Mouse (Mus musculus) forebrain, postnatal 0 days (tissue): ENCODE data around the gene Chrm4. TPM values are rescaled to one million over a fixed set of nuclear protein-coding genes. Genes with fewer than 3 reads are reported as not detected.
A peak's percentile ranks its signal among the peaks of the same experiment; 100 is the strongest.

Experiments
- ATAC-seq: fragments of 200-750 bp; cut with Nextera tagmentation; 2 replicates; pipeline ENCODE4 v1.8.0; 2017; ENCODE audit warnings: mild to moderate bottlenecking, moderate library complexity
- DNase-seq: peaks from one replicate; pipeline ENCODE4 v3.0.0-alpha.2; 2015
- H3K27ac ChIP-seq: fragments of 300-500 bp; sonication (generic); 2 replicates; pipeline ENCODE4 v1.5.1; 2014; ENCODE audit warnings: low read depth, mild to moderate bottlenecking, antibody characterized with exemption, low read length, moderate library complexity, mixed read lengths
- H3K27me3 ChIP-seq: fragments of 300-500 bp; sonication (generic); 2 replicates; pipeline ENCODE4 v1.6.1; 2014; ENCODE audit warnings: mild to moderate bottlenecking, low read length, mixed read lengths; ENCODE audit not compliant: insufficient read depth
- H3K36me3 ChIP-seq: fragments of 300-500 bp; sonication (generic); 2 replicates; pipeline ENCODE4 v1.6.1; 2014; ENCODE audit warnings: mild to moderate bottlenecking, moderate library complexity; ENCODE audit not compliant: insufficient read depth
- H3K4me1 ChIP-seq: fragments of 300-500 bp; sonication (generic); 2 replicates; pipeline ENCODE4 v1.6.1; 2014; ENCODE audit warnings: antibody characterized with exemption; ENCODE audit not compliant: insufficient read depth
- H3K4me2 ChIP-seq: fragments of 300-500 bp; sonication (generic); 2 replicates; pipeline ENCODE4 v1.6.1; 2014; ENCODE audit warnings: low read depth, mild to moderate bottlenecking, moderate library complexity
- H3K4me3 ChIP-seq: fragments of 300-500 bp; sonication (generic); 2 replicates; pipeline ENCODE4 v1.5.1; 2014; ENCODE audit warnings: low read depth, low read length, mixed read lengths
- H3K9ac ChIP-seq: fragments of 300-500 bp; sonication (generic); 2 replicates; pipeline ENCODE4 v1.6.1; 2014; ENCODE audit warnings: mild to moderate bottlenecking
- H3K9me3 ChIP-seq: fragments of 300-500 bp; sonication (generic); 2 replicates; pipeline ENCODE4 v1.6.1; 2016; ENCODE audit warnings: low read length
- CTCF ChIP-seq: sonication (generic); IDR thresholded peaks from 2 replicates; pipeline ENCODE4 v1.5.1; 2016; ENCODE audit warnings: antibody characterized with exemption, control low read depth, low read depth
- WGBS: fragments of 180-500 bp; shearing (Covaris S2); extraction: QIAGEN DNeasy Blood & Tissue Kit; methylation state at CpG from one replicate; pipeline ENCODE4 v1.1.7; 2014; 5-methylcytosine and 5-hydroxymethylcytosine counted together
- polyA plus RNA-seq: library from polyadenylated mRNA; unstranded; fragments of >200 nt; fragmentation: Nextera tagmentation; extraction: Ambion mirVana; gene quantifications from 2 replicates; pipeline ENCODE4 v1.2.1, GENCODE M21; 2015
- total RNA-seq: library from RNA; depleted of rRNA; stranded (reverse); fragments of >200 nt; gene quantifications from 2 replicates; pipeline ENCODE4 v1.2.3, GENCODE M21; 2014

Gene Chrm4
- total and polyA plus RNA-seq, 2 experiments from 2014 or later: 1.1 to 4.0 TPM

- Histone ChIP-seq H3K9ac (no peak overlapping the region), H3K4me1 (no peaks in the 10 kb centered on the region), H3K9me3 (no peaks in the 10 kb centered on the region), H3K4me3 (no peak overlapping the region), H3K27me3 (no peaks in the 10 kb centered on the region), H3K27ac (no peak overlapping the region), H3K4me2 (no peak overlapping the region), H3K36me3 (peaks cover 19% of the 10 kb centered on the region)
- no peak for TF ChIP-seq CTCF
- no peak for ATAC-seq
- 90% methylated on average over 3 of the region's 3 CpGs for WGBS
- DNase-seq: no peak
Measured at GRCm38 (mm10) chr2:91899141-91899540, 27.9 kb upstream of the Chrm4 start.

GRCm38 (mm10) chr2:91900431-91900830 lies 26.6 kb upstream of the Chrm4 start:
- WGBS: 94% methylated on average over 8 of the region's 8 CpGs
- Histone ChIP-seq H3K4me1 (no peaks in the 10 kb centered on the region), H3K27me3 (no peaks in the 10 kb centered on the region), H3K4me2 (no peak overlapping the region), H3K36me3 (peaks cover 19% of the 10 kb centered on the region), H3K27ac (no peak overlapping the region), H3K9me3 (no peaks in the 10 kb centered on the region), H3K9ac (no peak overlapping the region), H3K4me3 (no peak overlapping the region)
- TF ChIP-seq CTCF: no peak
- DNase-seq: no peak
- no peak for ATAC-seq

GRCm38 (mm10) chr2:91902336-91902735 lies 24.7 kb upstream of the Chrm4 start:
- Histone ChIP-seq H3K4me1 (no peaks in the 10 kb centered on the region), H3K27ac (no peak overlapping the region), H3K9ac (no peak overlapping the region), H3K4me3 (no peak overlapping the region), H3K36me3 (peaks cover 19% of the 10 kb centered on the region), H3K9me3 (no peaks in the 10 kb centered on the region), H3K27me3 (no peaks in the 10 kb centered on the region), H3K4me2 (no peak overlapping the region)
- WGBS: 69% methylated on average over 5 of the region's 5 CpGs
- no peak for TF ChIP-seq CTCF
- no peak for DNase-seq
- no peak for ATAC-seq

- Histone ChIP-seq H3K4me3 (no peak overlapping the region), H3K4me1 (no peaks in the 10 kb centered on the region), H3K27ac (no peak overlapping the region), H3K27me3 (no peaks in the 10 kb centered on the region), H3K36me3 (peaks cover 19% of the 10 kb centered on the region), H3K4me2 (no peak overlapping the region), H3K9ac (no peak overlapping the region), H3K9me3 (no peaks in the 10 kb centered on the region)
- DNase-seq: no peak
- no peak for ATAC-seq
- no peak for TF ChIP-seq CTCF
- 92% methylated on average over 3 of the region's 3 CpGs for WGBS
Measured at GRCm38 (mm10) chr2:91903171-91903925, 23.7 kb upstream of the Chrm4 start.

- Histone ChIP-seq H3K9me3 (no peaks in the 10 kb centered on the region), H3K36me3 (peaks cover 24% of the 10 kb centered on the region), H3K27me3 (no peaks in the 10 kb centered on the region), H3K4me1 (no peaks in the 10 kb centered on the region), H3K4me3 (no peak overlapping the region), H3K9ac (no peak overlapping the region; the same call in 1 of the 2 replicates), H3K4me2 (no peak overlapping the region), H3K27ac (peak overlapping the region; percentile 11)
- ATAC-seq (peak; percentile 85), DNase-seq (peak; percentile 68)
- 28% methylated on average over 5 of the region's 5 CpGs for WGBS
- TF ChIP-seq CTCF: no peak
Measured at GRCm38 (mm10) chr2:91904618-91905307, 22.3 kb upstream of the Chrm4 start.

- no peak for ATAC-seq
- no peaks in the 10 kb centered on the region for H3K27me3 ChIP-seq
- H3K27ac ChIP-seq: no peak overlapping the region
- no peak overlapping the region for H3K4me3 ChIP-seq
- H3K36me3 ChIP-seq: peaks cover 20% of the 10 kb centered on the region
- no peak for DNase-seq
- H3K4me1 ChIP-seq: no peaks in the 10 kb centered on the region
- H3K9ac ChIP-seq: no peak overlapping the region
- H3K9me3 ChIP-seq: no peaks in the 10 kb centered on the region
- no peak overlapping the region for H3K4me2 ChIP-seq
- TF ChIP-seq CTCF: no peak
- 84% methylated on average over 2 of the region's 2 CpGs for WGBS
Measured at GRCm38 (mm10) chr2:91906141-91906540, 20.9 kb upstream of the Chrm4 start.

- no peaks in the 10 kb centered on the region for H3K27me3 ChIP-seq
- no peaks in the 10 kb centered on the region for H3K9me3 ChIP-seq
- no peak overlapping the region for H3K4me3 ChIP-seq
- ATAC-seq: no peak
- no peak for TF ChIP-seq CTCF
- H3K27ac ChIP-seq: no peak overlapping the region
- no peak overlapping the region for H3K4me2 ChIP-seq
- 82% methylated on average over 3 of the region's 3 CpGs for WGBS
- H3K9ac ChIP-seq: no peak overlapping the region
- peaks cover 71% of the 10 kb centered on the region for H3K36me3 ChIP-seq
- H3K4me1 ChIP-seq: no peaks in the 10 kb centered on the region
- no peak for DNase-seq
Measured at GRCm38 (mm10) chr2:91912616-91913015, 14.4 kb upstream of the Chrm4 start.
